Mouse (Mus musculus): ENCODE results near the gene Prkn.

DNA sequence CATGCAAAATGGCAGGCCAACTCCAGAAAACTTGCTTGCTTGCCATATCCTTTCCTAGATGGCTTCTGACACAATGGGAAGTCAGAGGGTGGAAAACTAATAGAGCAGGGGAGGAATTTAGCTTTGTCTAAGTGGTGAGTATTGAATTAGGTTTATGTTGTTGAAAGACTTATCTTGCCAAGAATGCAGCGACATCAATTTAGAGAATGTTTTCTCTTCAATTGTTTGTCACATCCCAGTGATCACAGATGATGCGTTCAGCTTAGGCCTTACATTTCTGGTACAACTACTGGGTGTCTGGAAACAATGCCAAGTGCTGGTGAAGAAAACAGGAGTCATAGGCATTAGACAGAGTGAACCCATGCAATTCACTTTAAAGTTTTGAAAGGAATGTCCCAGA is 628.4 kb downstream of the Prkn start:
- no peak for TF ChIP-seq CTCF (IDR thresholded peaks at IDR 0.05; ENCODE audit: low read depth, low read length)
- no peak for TF ChIP-seq GATA1 (IDR thresholded peaks at IDR 0.05; ENCODE audit: borderline replicate concordance, low read length)

Measured in G1E (cell line).